Mouse (Mus musculus) limb, embryonic 12.5 days (tissue): ENCODE data around the gene Hoxd13. TPM values are rescaled to one million over a fixed set of nuclear protein-coding genes. Genes with fewer than 3 reads are reported as not detected.

ENCODE experiments used
- ATAC-seq: fragments of 200-750 bp; cut with Nextera tagmentation; 2 replicates; pipeline ENCODE4 v1.8.0; 2017; ENCODE audit warnings: low read depth, moderate TSS enrichment; ENCODE audit not compliant: insufficient number of reproducible peaks, insufficient read depth, low FRiP score, low TSS enrichment
- H3K27ac ChIP-seq: fragments of 300-500 bp; sonication (generic); 2 replicates; pipeline ENCODE4 v1.5.1; 2016; ENCODE audit warnings: mild to moderate bottlenecking, moderate library complexity
- H3K27me3 ChIP-seq: fragments of 300-500 bp; sonication (generic); 2 replicates; pipeline ENCODE4 v1.6.1; 2016; ENCODE audit warnings: mild to moderate bottlenecking, moderate library complexity
- H3K36me3 ChIP-seq: fragments of 300-500 bp; sonication (generic); 2 replicates; pipeline ENCODE4 v1.6.1; 2016; ENCODE audit warnings: mild to moderate bottlenecking, moderate library complexity
- H3K4me1 ChIP-seq: fragments of 300-500 bp; sonication (generic); replicated peaks from 2 replicates; pipeline ENCODE4 v1.6.1; 2016
- H3K4me2 ChIP-seq: fragments of 300-500 bp; sonication (generic); 2 replicates; pipeline ENCODE4 v1.6.1; 2016; ENCODE audit warnings: mild to moderate bottlenecking, moderate library complexity
- H3K4me3 ChIP-seq: fragments of 300-500 bp; sonication (generic); replicated peaks from 2 replicates; pipeline ENCODE4 v1.5.1; 2016; ENCODE audit warnings: mild to moderate bottlenecking
- H3K9ac ChIP-seq: fragments of 300-500 bp; sonication (generic); replicated peaks from 2 replicates; pipeline ENCODE4 v1.6.1; 2016; ENCODE audit warnings: mild to moderate bottlenecking, moderate library complexity
- H3K9me3 ChIP-seq: fragments of 300-500 bp; sonication (generic); 2 replicates; pipeline ENCODE4 v1.6.1; 2016; ENCODE audit warnings: mild to moderate bottlenecking, moderate library complexity
- WGBS: fragments of 180-500 bp; shearing (Covaris S2); methylation state at CpG from one replicate; pipeline ENCODE4 v1.1.7; 2016; 5-methylcytosine and 5-hydroxymethylcytosine counted together
- polyA plus RNA-seq: library from polyadenylated mRNA; unstranded; fragments of >200 nt; fragmentation: Nextera tagmentation; extraction: Ambion mirVana; gene quantifications from 2 replicates; pipeline ENCODE4 v1.2.1, GENCODE M21; 2016

Hoxd13 gene
- polyA plus RNA-seq = 81.8 and 88.0 TPM in 2 replicates

DNA sequence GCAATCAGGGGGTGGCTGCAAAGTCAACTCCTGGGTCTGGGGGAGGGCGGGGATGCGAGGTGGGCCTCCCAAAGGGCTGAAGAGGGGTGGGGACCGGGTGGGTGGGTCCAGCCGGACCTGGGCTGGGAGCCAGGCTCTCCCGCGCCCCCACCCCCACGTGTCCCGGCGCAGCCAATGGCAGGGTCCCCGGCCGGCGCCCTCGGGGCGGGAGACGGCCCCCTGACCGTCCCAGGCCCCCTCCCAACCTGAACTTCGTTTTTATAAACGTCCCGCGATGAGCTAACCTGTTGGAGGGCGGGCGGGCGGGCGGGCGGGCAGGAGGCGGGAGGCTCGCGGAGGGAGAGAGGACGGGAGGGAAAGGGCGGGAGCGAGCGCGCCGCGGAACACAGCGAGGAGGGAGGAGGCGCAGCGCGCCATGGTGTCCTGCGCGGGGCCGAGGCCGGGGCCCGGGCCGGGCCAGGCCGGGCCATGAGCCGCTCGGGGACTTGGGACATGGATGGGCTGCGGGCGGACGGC, at the start of gene Hoxd13:
Hoxd13 (plus strand) TSS at position 469 of the 516 bp plus-strand sequence.
- Histone ChIP-seq H3K4me1 (peaks cover 22% of the 10 kb centered on the region), H3K9ac (peak within 1 kb of the TSS; percentile 99), H3K27me3 (peaks cover 68% of the 10 kb centered on the region), H3K36me3 (no peaks in the 10 kb centered on the region), H3K4me3 (peak within 1 kb of the TSS; percentile 90), H3K9me3 (no peaks in the 10 kb centered on the region), H3K4me2 (peak within 1 kb of the TSS; percentile 74), H3K27ac (peak within 1 kb of the TSS; percentile 95)
- ATAC-seq = peak; percentile 89
- WGBS = under 1% methylated on average over 28 of the region's 51 CpGs

DNA sequence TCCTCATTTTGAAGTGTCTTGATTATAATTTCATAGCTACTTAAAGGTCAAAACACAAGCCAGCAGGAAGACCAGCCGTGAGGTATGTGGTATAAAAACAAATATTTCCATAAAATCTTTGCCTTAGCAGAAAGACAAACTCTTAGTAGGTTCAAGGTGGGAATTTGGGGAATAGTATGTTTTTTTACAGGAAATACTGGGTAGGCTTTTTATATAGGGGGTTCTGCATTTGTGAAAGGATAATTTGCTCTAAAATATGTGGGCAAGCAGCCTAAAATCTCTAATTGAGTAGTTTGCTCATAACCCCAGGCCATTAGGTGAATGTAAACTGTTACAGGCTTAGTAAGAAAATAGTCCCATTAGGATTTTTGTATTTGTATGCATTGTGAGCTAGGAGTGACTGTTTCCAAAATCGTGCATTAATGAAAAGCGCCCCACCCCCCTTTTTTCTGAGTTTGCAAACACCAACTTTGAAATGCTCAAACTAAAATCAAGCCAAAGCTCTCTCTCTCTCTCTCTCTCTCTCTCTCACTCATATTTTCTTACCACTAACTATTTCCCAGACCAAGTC, 48.3 kb upstream of the Hoxd13 start:
- peaks cover 24% of the 10 kb centered on the region for H3K4me1 ChIP-seq
- no peaks in the 10 kb centered on the region for H3K9me3 ChIP-seq
- H3K4me3 ChIP-seq = no peak overlapping the region
- 31% methylated on average over 3 of the region's 3 CpGs for WGBS
- peak overlapping the region; percentile 95 for H3K27ac ChIP-seq
- peak; percentile 70; the same call in 1 of the 2 replicates for ATAC-seq
- H3K9ac ChIP-seq = no peak overlapping the region
- H3K27me3 ChIP-seq = no peaks in the 10 kb centered on the region
- H3K36me3 ChIP-seq = no peaks in the 10 kb centered on the region
- peak overlapping the region; percentile 53 for H3K4me2 ChIP-seq

DNA sequence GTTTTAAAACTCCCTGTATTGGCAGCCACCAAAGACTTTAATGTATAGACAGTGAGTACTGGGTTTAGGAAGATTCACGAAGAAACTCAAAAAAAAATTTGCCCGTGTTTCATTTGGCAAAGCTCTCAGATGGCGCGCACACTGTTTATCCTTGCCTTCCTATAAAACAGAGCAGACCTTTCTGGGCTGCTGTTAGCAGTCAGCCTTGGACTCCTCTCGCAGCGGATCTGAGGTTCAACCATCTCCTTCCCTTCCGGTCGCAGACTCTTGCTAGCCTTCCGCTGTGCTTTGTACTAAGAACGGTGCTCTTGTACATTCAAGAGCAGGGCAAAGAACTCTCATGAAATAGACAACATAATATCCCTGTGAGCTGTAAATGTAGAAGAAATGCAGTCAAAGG, 47.7 kb upstream of the Hoxd13 start:
- peak overlapping the region; percentile 95 for H3K27ac ChIP-seq
- ATAC-seq = no peak
- no peaks in the 10 kb centered on the region for H3K9me3 ChIP-seq
- no peaks in the 10 kb centered on the region for H3K27me3 ChIP-seq
- peaks cover 24% of the 10 kb centered on the region for H3K4me1 ChIP-seq
- peak overlapping the region; percentile 53 for H3K4me2 ChIP-seq
- no peaks in the 10 kb centered on the region for H3K36me3 ChIP-seq
- peak overlapping the region; percentile 17; the same call in 1 of the 2 replicates for H3K4me3 ChIP-seq
- 46% methylated on average over 10 of the region's 10 CpGs for WGBS
- peak overlapping the region; percentile 48; the same call in 1 of the 2 replicates for H3K9ac ChIP-seq

- H3K27ac ChIP-seq = no peak overlapping the region
- H3K4me1 ChIP-seq = no peaks in the 10 kb centered on the region
- ATAC-seq = no peak
- 0 out of 2 replicates have a peak, but pooled peaks cover 4% of the 10 kb centered on the region for H3K27me3 ChIP-seq
- no peaks in the 10 kb centered on the region for H3K36me3 ChIP-seq
- no peak overlapping the region for H3K4me2 ChIP-seq
- H3K9ac ChIP-seq = no peak overlapping the region
- H3K4me3 ChIP-seq = no peak overlapping the region
- peaks cover 6% of the 10 kb centered on the region; the same call in 1 of the 2 replicates for H3K9me3 ChIP-seq
- 67% methylated on average over 4 of the region's 4 CpGs for WGBS
These were observed 32.7 kb upstream of the Hoxd13 start for GRCm38 (mm10) chr2:74635412-74635811.

GRCm38 (mm10) chr2:74642431-74642830, 25.7 kb upstream of the Hoxd13 start:
- no peak overlapping the region for H3K27ac ChIP-seq
- ATAC-seq = no peak
- H3K9me3 ChIP-seq = no peaks in the 10 kb centered on the region
- no peak overlapping the region for H3K4me3 ChIP-seq
- H3K4me1 ChIP-seq = peaks cover 3% of the 10 kb centered on the region
- WGBS = 60% methylated on average over 5 of the region's 5 CpGs
- H3K27me3 ChIP-seq = peaks cover 39% of the 10 kb centered on the region
- no peak overlapping the region for H3K9ac ChIP-seq
- no peak overlapping the region for H3K4me2 ChIP-seq
- no peaks in the 10 kb centered on the region for H3K36me3 ChIP-seq

- 79% methylated on average over 3 of the region's 3 CpGs for WGBS
These were observed 22.5 kb upstream of the Hoxd13 start for GRCm38 (mm10) chr2:74645631-74646030.

DNA sequence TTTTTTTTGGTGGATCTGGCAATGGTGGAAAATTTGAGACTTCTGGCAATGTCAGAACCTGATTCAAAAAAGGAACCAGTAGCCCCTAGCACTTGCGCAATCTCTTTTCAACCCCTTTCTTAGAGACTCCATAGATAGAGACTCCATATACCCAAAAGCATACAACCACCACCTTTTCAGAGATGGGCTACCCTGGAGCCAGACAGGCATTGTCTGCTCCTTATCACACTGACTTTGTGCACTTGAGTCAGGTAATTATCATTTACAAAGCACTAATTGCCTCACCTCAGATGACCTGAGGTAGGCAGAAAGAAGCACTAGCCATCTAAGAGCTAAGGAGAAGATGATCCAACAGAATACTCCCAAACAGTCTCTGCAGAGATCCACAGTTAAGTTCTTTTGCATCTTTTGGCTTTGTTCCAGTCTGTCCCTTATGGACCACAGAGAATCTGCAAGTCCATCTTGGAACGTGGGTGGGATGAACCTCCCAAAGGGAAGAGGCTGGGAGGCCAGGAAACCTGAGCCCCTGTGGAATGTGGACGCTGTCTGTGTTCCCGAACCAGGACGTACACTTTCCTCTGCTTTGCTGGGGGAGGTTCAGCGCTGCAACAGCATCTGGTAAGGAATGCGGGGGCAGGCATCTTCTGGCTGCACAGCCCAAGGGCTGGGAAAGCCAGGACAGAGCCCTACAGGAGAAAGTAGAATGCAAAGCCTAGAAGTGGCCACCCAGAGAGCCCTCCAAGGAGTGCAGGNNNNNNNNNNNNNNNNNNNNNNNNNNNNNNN, 20.8 kb upstream of the Hoxd13 start:
- Histone ChIP-seq H3K36me3 (no peaks in the 10 kb centered on the region), H3K27ac (no peak overlapping the region), H3K4me3 (no peak overlapping the region), H3K27me3 (peaks cover 76% of the 10 kb centered on the region), H3K4me1 (peaks cover 34% of the 10 kb centered on the region), H3K4me2 (peak overlapping the region; percentile 44), H3K9ac (no peak overlapping the region), H3K9me3 (no peaks in the 10 kb centered on the region)
- 18% methylated on average over 7 of the region's 7 CpGs for WGBS
- ATAC-seq = no peak

More at GRCm38 (mm10) chr2:74645631-74646030, 22.5 kb upstream of the Hoxd13 start:
- Histone ChIP-seq H3K4me2 (no peak overlapping the region), H3K4me1 (peaks cover 32% of the 10 kb centered on the region), H3K36me3 (no peaks in the 10 kb centered on the region), H3K9ac (no peak overlapping the region), H3K27ac (no peak overlapping the region), H3K9me3 (no peaks in the 10 kb centered on the region), H3K27me3 (peaks cover 65% of the 10 kb centered on the region), H3K4me3 (no peak overlapping the region)
- ATAC-seq = no peak

DNA sequence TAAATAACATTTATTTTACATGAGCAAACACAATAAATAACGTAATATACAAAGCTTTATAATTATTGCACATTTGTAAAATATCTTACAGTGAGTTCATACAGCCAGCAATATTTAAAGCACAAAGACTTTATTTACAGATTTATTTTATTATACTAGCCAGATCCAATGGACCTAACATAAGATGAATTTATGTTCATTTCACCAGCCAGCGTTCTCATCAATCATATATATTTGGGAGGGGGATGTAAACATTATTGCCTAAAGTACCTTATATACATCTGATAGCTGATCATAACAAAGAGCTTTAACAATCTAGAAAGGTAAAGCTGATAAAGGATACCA, 15.1 kb upstream of the Hoxd13 start:
- peaks cover 76% of the 10 kb centered on the region for H3K27me3 ChIP-seq
- ATAC-seq = no peak

DNA sequence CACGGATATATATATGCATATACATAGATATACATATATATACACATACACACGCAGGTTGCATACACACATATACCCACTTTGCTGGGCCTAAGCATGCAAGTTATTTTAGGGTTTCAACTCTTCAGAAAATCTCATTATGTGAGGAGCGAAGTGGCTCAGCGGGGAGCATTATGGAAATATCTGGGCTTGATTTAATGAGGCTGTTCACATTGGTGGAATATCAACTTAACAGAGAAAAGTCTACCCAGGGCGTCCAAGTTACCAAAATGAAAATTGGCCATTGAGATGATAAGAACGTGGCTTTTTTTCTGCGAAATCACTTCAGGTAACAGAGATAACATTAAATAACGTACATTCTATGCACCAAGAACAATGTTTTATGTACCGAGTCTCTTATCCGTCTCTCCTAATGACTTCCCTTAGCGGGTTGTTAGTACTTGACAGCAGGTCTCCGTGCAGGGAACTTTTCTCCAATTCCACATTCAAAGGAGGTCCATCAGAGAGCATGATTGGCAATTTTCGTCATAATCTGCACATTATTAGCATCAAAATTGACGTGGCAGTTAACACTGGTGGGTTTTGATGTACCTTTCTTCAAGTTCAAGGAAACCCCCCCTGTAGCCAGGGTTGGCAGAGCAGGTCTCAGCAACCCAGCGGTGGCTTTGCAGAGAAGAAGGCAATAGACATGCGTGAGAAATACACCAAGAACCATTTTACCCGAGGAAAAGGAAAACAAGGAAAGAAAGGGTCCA, 14.2 kb upstream of the Hoxd13 start:
- H3K27me3 ChIP-seq = peaks cover 72% of the 10 kb centered on the region
- no peaks in the 10 kb centered on the region for H3K9me3 ChIP-seq
- 11% methylated on average over 17 of the region's 17 CpGs for WGBS
- peak overlapping the region; percentile 57 for H3K4me3 ChIP-seq
- peak overlapping the region; percentile 92 for H3K27ac ChIP-seq
- no peak for ATAC-seq
- 0 out of 2 replicates have a peak, but pooled peaks cover 8% of the 10 kb centered on the region for H3K36me3 ChIP-seq
- peaks cover 40% of the 10 kb centered on the region for H3K4me1 ChIP-seq
- H3K9ac ChIP-seq = peak overlapping the region; percentile 93
- H3K4me2 ChIP-seq = peak overlapping the region; percentile 70

More for the DNA sequence above, 15.1 kb upstream of the Hoxd13 start:
- no peak overlapping the region for H3K9ac ChIP-seq
- H3K4me2 ChIP-seq = no peak overlapping the region
- 36% methylated on average over 2 of the region's 2 CpGs for WGBS
- no peak overlapping the region for H3K27ac ChIP-seq
- peaks cover 44% of the 10 kb centered on the region for H3K4me1 ChIP-seq
- no peak overlapping the region for H3K4me3 ChIP-seq
- H3K36me3 ChIP-seq = 0 out of 2 replicates have a peak, but pooled peaks cover 8% of the 10 kb centered on the region
- no peaks in the 10 kb centered on the region for H3K9me3 ChIP-seq

- peak overlapping the region; percentile 93 for H3K9ac ChIP-seq
- H3K4me3 ChIP-seq = peak overlapping the region; percentile 57
- H3K27ac ChIP-seq = peak overlapping the region; percentile 92
- WGBS = 5% methylated on average over 20 of the region's 20 CpGs
- H3K4me1 ChIP-seq = peaks cover 33% of the 10 kb centered on the region
- peaks cover 68% of the 10 kb centered on the region for H3K27me3 ChIP-seq
- H3K36me3 ChIP-seq = 0 out of 2 replicates have a peak, but pooled peaks cover 8% of the 10 kb centered on the region
- ATAC-seq = no peak
- peak overlapping the region; percentile 70 for H3K4me2 ChIP-seq
- H3K9me3 ChIP-seq = no peaks in the 10 kb centered on the region
These were observed 13.2 kb upstream of the Hoxd13 start for GRCm38 (mm10) chr2:74654743-74655419.
